Mouse (Mus musculus) forebrain, postnatal 0 days (tissue): ENCODE measurements around the gene Myadm. TPM values are rescaled to one million over a fixed set of nuclear protein-coding genes. Genes with fewer than 3 reads are reported as not detected.
A peak's percentile ranks its signal among the peaks of the same experiment; 100 is the strongest.

Experiments used
- ATAC-seq: fragments of 200-750 bp; cut with Nextera tagmentation; 2 replicates; pipeline ENCODE4 v1.8.0; 2017; ENCODE audit warnings: mild to moderate bottlenecking, moderate library complexity
- DNase-seq: peaks from one replicate; pipeline ENCODE4 v3.0.0-alpha.2; 2015
- H3K27ac ChIP-seq: fragments of 300-500 bp; sonication (generic); 2 replicates; pipeline ENCODE4 v1.5.1; 2014; ENCODE audit warnings: low read depth, mild to moderate bottlenecking, antibody characterized with exemption, low read length, moderate library complexity, mixed read lengths
- H3K27me3 ChIP-seq: fragments of 300-500 bp; sonication (generic); 2 replicates; pipeline ENCODE4 v1.6.1; 2014; ENCODE audit warnings: mild to moderate bottlenecking, low read length, mixed read lengths; ENCODE audit not compliant: insufficient read depth
- H3K36me3 ChIP-seq: fragments of 300-500 bp; sonication (generic); 2 replicates; pipeline ENCODE4 v1.6.1; 2014; ENCODE audit warnings: mild to moderate bottlenecking, moderate library complexity; ENCODE audit not compliant: insufficient read depth
- H3K4me1 ChIP-seq: fragments of 300-500 bp; sonication (generic); 2 replicates; pipeline ENCODE4 v1.6.1; 2014; ENCODE audit warnings: antibody characterized with exemption; ENCODE audit not compliant: insufficient read depth
- H3K4me2 ChIP-seq: fragments of 300-500 bp; sonication (generic); 2 replicates; pipeline ENCODE4 v1.6.1; 2014; ENCODE audit warnings: low read depth, mild to moderate bottlenecking, moderate library complexity
- H3K4me3 ChIP-seq: fragments of 300-500 bp; sonication (generic); 2 replicates; pipeline ENCODE4 v1.5.1; 2014; ENCODE audit warnings: low read depth, low read length, mixed read lengths
- H3K9ac ChIP-seq: fragments of 300-500 bp; sonication (generic); 2 replicates; pipeline ENCODE4 v1.6.1; 2014; ENCODE audit warnings: mild to moderate bottlenecking
- H3K9me3 ChIP-seq: fragments of 300-500 bp; sonication (generic); 2 replicates; pipeline ENCODE4 v1.6.1; 2016; ENCODE audit warnings: low read length
- CTCF ChIP-seq: sonication (generic); IDR thresholded peaks from 2 replicates; pipeline ENCODE4 v1.5.1; 2016; ENCODE audit warnings: antibody characterized with exemption, control low read depth, low read depth
- WGBS: fragments of 180-500 bp; shearing (Covaris S2); extraction: QIAGEN DNeasy Blood & Tissue Kit; methylation state at CpG from one replicate; pipeline ENCODE4 v1.1.7; 2014; 5-methylcytosine and 5-hydroxymethylcytosine counted together
- polyA plus RNA-seq: library from polyadenylated mRNA; unstranded; fragments of >200 nt; fragmentation: Nextera tagmentation; extraction: Ambion mirVana; gene quantifications from 2 replicates; pipeline ENCODE4 v1.2.1, GENCODE M21; 2015
- total RNA-seq: library from RNA; depleted of rRNA; stranded (reverse); fragments of >200 nt; gene quantifications from 2 replicates; pipeline ENCODE4 v1.2.3, GENCODE M21; 2014

Gene Myadm
- total and polyA plus RNA-seq, 2 experiments from 2014 or later: 22.3 TPM

DNA sequence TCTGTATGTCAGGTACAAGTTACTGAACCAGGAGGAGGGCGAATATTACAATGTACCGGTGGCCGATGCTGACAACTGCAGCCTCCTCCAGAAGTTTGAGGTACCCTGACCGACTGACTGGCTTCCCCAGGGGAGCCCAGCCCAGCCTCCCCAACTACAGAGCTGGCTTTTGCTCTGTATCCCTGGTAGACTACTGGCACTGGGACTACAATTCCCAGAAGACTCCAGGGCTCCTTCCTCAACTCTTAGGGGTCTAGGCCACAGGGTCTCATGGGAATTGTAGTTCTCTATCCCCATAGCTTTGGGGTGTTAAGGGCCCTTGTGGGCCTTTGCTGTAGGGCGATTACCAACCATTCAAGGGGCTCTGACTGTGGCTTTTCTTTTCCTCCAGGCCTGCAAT is 25.2 kb downstream of the Myadm start:
- no peak for DNase-seq
- WGBS: 64% methylated on average over 5 of the region's 5 CpGs
- Histone ChIP-seq H3K4me1 (no peaks in the 10 kb centered on the region), H3K9me3 (no peaks in the 10 kb centered on the region), H3K27ac (no peak overlapping the region), H3K4me3 (no peak overlapping the region), H3K9ac (no peak overlapping the region), H3K36me3 (peaks cover 8% of the 10 kb centered on the region; the same call in 1 of the 2 replicates), H3K27me3 (no peaks in the 10 kb centered on the region), H3K4me2 (no peak overlapping the region)
- no peak for TF ChIP-seq CTCF
- peak; percentile 88 for ATAC-seq

DNA sequence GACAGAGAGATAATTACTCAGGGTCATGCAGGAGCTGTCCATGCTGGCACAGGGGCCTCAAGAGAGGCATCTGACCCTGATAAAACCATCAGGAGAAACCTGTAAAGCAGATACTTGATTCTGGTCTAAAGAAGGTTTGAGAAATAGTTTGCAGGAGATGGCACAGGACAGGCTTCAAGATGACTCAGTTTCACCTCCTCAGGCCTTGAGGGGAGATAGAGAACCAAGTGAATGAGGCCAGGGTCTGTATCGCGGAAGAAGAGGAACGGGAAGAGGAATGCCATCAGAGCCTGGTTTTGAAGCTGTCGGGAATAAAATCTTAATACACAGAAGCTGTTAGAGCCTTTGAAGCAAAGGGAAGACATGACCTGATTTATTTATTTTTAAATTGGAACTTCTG is 28.8 kb downstream of the Myadm start:
- Histone ChIP-seq H3K27me3 (no peaks in the 10 kb centered on the region), H3K27ac (no peak overlapping the region), H3K36me3 (peaks cover 27% of the 10 kb centered on the region), H3K9ac (no peak overlapping the region), H3K4me3 (no peak overlapping the region), H3K4me1 (no peaks in the 10 kb centered on the region), H3K9me3 (no peaks in the 10 kb centered on the region), H3K4me2 (no peak overlapping the region)
- no peak for TF ChIP-seq CTCF
- no peak for DNase-seq
- ATAC-seq: no peak
- 50% methylated on average over 4 of the region's 4 CpGs for WGBS

DNA sequence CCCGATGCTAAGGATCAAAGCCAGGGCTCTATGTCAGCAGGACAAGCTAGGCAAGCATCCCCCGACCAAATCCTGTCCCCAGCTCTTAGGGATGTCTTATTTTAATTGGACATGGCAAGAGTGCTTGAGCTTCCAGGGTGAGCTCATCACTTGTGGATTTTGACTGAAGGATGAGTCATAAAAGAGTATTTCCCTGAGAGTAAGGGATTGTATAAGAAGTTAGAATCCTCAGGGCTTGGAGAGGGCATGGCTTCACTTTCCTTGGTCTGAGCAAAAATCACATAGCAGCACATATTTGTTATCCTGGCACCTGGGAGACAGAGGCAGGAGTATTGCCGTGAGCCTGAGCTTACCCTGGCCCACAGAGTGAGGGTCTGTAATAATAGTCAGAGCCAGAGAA is 32.0 kb downstream of the Myadm start:
- ATAC-seq: no peak
- no peak overlapping the region for H3K9ac ChIP-seq
- 67% methylated on average over 3 of the region's 3 CpGs for WGBS

DNA sequence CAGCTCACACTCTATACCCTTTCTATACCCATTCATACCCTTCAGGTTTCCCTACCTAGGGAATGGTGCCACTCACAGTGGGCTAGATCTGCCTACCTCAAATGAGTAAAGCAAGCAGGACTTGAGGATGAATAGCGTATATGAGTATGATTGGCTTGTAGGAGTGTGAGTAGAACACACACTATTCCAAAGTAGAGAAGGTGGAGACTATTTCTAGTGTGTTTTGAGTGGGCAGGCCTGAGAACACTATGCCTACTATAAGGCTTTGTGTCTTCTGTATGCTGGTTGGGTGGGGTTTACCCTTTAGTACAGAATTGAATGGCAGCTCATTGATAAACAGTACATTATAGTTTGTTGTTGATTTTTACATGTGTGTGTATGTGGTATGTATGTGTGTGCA is 34.9 kb downstream of the Myadm start:
- DNase-seq (no peak), ATAC-seq (no peak)
- no peak overlapping the region for H3K4me2 ChIP-seq
- H3K27me3 ChIP-seq: no peaks in the 10 kb centered on the region
- H3K36me3 ChIP-seq: peaks cover 53% of the 10 kb centered on the region
- no peak overlapping the region for H3K27ac ChIP-seq
- H3K9ac ChIP-seq: no peak overlapping the region
- no peak for TF ChIP-seq CTCF
- H3K4me3 ChIP-seq: no peak overlapping the region
- no peaks in the 10 kb centered on the region for H3K4me1 ChIP-seq
- H3K9me3 ChIP-seq: no peaks in the 10 kb centered on the region
- 90% methylated on average over 1 of the region's 1 CpGs for WGBS

More for the DNA sequence above, 32.0 kb downstream of the Myadm start:
- H3K9me3 ChIP-seq: no peaks in the 10 kb centered on the region
- TF ChIP-seq CTCF: no peak
- no peak overlapping the region for H3K4me2 ChIP-seq
- peaks cover 39% of the 10 kb centered on the region for H3K36me3 ChIP-seq
- no peak for DNase-seq
- no peak overlapping the region for H3K27ac ChIP-seq
- H3K4me1 ChIP-seq: no peaks in the 10 kb centered on the region
- no peaks in the 10 kb centered on the region for H3K27me3 ChIP-seq
- no peak overlapping the region for H3K4me3 ChIP-seq

DNA sequence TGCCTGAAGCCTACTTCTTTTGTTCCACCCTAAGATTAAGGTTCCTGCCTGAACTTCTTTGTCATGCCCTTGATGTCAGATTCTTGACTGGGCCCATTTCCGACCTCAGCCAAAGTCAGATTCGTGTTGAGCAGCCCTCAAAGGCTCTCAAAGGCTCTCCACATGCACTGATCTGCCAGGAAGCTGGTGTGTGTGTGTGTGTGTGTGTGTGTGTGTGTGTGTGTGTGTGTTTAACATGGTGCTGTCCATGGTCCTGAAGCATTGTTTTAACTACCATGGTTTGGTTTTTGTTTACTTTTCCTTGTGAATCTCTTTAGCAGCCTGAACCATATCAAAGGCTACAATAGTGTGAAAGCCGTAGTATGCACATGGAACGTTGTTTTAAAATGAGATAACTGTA is 39.1 kb downstream of the Myadm start:
- no peak for DNase-seq

DNA sequence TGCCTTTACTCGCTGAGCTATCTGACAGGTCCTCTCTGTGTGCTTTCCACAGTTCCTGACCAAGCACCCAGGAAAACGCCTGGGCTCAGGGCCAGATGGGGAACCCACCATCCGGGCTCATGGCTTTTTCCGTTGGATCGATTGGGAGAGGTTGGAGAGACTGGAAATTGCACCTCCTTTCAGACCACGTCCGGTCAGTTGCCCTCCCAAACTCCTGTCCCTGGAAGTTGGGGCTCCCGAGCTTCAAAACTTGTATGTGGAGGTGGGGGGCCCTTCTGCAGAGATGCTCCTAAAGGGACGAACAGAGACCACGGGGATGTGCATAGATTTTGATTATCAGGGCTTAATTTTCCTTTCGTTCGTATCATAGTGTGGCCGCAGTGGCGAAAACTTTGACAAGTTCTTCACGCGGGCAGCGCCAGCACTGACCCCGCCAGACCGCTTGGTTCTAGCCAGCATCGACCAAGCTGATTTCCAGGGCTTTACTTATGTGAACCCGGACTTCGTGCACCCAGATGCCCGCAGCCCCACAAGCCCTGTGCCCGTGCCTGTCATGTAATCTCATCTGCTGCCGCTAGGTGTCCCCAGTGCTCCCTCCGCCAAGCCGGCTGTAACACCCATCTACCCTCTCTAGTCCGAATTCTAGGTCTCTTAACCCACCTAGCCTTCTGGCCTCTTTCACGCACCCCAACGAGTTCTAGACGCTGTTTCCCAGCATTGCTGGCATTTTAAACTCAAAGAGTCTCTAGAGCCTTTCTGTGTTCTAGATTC is 41.1 kb downstream of the Myadm start:
- H3K36me3 ChIP-seq: peaks cover 22% of the 10 kb centered on the region
- WGBS: 21% methylated on average over 31 of the region's 31 CpGs
- H3K4me1 ChIP-seq: 0 out of 2 replicates have a peak, but pooled peaks cover 8% of the 10 kb centered on the region
- H3K4me2 ChIP-seq: peak overlapping the region; percentile 26; the same call in 1 of the 2 replicates
- no peaks in the 10 kb centered on the region for H3K9me3 ChIP-seq
- ATAC-seq (peak; percentile 30; the same call in 1 of the 2 replicates), DNase-seq (peak; percentile 87)
- H3K9ac ChIP-seq: no peak overlapping the region
- H3K27ac ChIP-seq: no peak overlapping the region
- peak; percentile 97 for TF ChIP-seq CTCF
- no peaks in the 10 kb centered on the region for H3K27me3 ChIP-seq
- no peak overlapping the region for H3K4me3 ChIP-seq

More for the DNA sequence above, 39.1 kb downstream of the Myadm start:
- WGBS: 83% methylated on average over 4 of the region's 4 CpGs
- TF ChIP-seq CTCF: no peak
- Histone ChIP-seq H3K36me3 (peaks cover 34% of the 10 kb centered on the region), H3K27ac (no peak overlapping the region), H3K4me3 (no peak overlapping the region), H3K4me1 (no peaks in the 10 kb centered on the region), H3K9me3 (no peaks in the 10 kb centered on the region), H3K9ac (no peak overlapping the region), H3K27me3 (no peaks in the 10 kb centered on the region), H3K4me2 (no peak overlapping the region)
- ATAC-seq: no peak

DNA sequence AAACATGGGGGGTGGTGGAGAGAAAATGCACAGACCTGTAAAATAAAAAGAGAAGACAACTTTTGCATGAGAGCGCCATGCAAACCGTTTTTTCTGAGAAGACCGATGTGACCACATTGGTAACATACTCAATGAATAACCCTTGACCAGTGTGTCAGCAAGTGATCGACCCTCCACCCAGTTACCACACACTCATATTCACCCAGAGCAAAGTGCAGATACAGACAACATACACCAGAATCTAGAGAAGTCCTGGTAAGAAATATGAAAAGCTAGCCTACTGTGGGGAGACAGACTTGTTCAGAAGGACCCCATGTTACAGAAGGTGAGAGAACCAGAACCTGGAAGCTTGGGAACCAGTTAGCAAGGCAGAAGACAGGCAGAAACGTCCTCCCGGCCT is 42.3 kb downstream of the Myadm start:
- peak overlapping the region; percentile 87; the same call in 1 of the 2 replicates for H3K9ac ChIP-seq
- H3K4me3 ChIP-seq: peak overlapping the region; percentile 82
- peaks cover 17% of the 10 kb centered on the region for H3K36me3 ChIP-seq
- no peak for TF ChIP-seq CTCF
- peak overlapping the region; percentile 86 for H3K4me2 ChIP-seq
- H3K27ac ChIP-seq: no peak overlapping the region
- DNase-seq (no peak), ATAC-seq (no peak)
- H3K4me1 ChIP-seq: 0 out of 2 replicates have a peak, but pooled peaks cover 8% of the 10 kb centered on the region
- H3K9me3 ChIP-seq: no peaks in the 10 kb centered on the region
- H3K27me3 ChIP-seq: no peaks in the 10 kb centered on the region
- WGBS: 50% methylated on average over 6 of the region's 6 CpGs
